Mouse (Mus musculus) brain, embryonic 14.5 days (tissue): ENCODE measurements at regions not wholly inside any gene's neighbourhood (a gene's known extent, or its start where the extent isn't known, plus 50 kb on each side); places are given as distances from the start of the nearest gene placed in this dataset.

ENCODE experiments used
- CTCF ChIP-seq: fragments of 200-500 bp; IDR thresholded peaks from 2 replicates; pipeline ENCODE4 v1.5.1; 2012; ENCODE audit warnings: inconsistent platforms, mild to moderate bottlenecking, moderate library complexity, borderline replicate concordance; ENCODE audit not compliant: insufficient read depth, insufficient read length; ENCODE audit errors: extremely low read depth
- POLR2A ChIP-seq: fragments of 200-500 bp; IDR thresholded peaks from 2 replicates; pipeline ENCODE4 v1.6.1; 2012; ENCODE audit warnings: mild to moderate bottlenecking, inconsistent platforms, borderline replicate concordance; ENCODE audit not compliant: poor library complexity, insufficient read depth, insufficient read length, severe bottlenecking; ENCODE audit errors: extremely low read depth

GRCm38 (mm10) chr17:83039563-83039962 is 175.5 kb upstream of the Pkdcc start:
- TF ChIP-seq CTCF (no peak), POLR2A (no peak)
